Mouse (Mus musculus) layer of hippocampus, adult 2 months (tissue): Measurements from ENCODE around the gene Tcf12. TPM values are rescaled to one million over a fixed set of nuclear protein-coding genes. Genes with fewer than 3 reads are reported as not detected.

Experiments
- DNase-seq, 2 experiments: peaks; one replicate each; pipeline ENCODE4 v3.0.0; 2022; ENCODE audit warnings: low spot score in 2 of 2
- H3K27ac ChIP-seq: fragments of 200-600 bp; 2 replicates; pipeline ENCODE4 v1.8.1; 2022
- H3K4me3 ChIP-seq: fragments of 200-600 bp; 2 replicates; pipeline ENCODE4 v1.8.1; 2022; ENCODE audit warnings: mild to moderate bottlenecking
- CTCF ChIP-seq: fragments of 200-600 bp; conservative IDR thresholded peaks from 2 replicates; pipeline ENCODE4 v1.8.1; 2022; ENCODE audit warnings: antibody characterized with exemption, mild to moderate bottlenecking, moderate library complexity
- total RNA-seq, 2 experiments: library from RNA; stranded (reverse); gene quantifications; 2 replicates each; pipeline ENCODE4 v1.2.3; 2021

Gene Tcf12
- total RNA-seq, 2 experiments from 2014 or later: 51.3 to 62.7 TPM

GRCm38 (mm10) chr9:71831756-71832699 lies 279.6 kb downstream of the Tcf12 start:
- peak; percentile 95 for TF ChIP-seq CTCF
- no peak overlapping the region for H3K27ac ChIP-seq
- no peak overlapping the region for H3K4me3 ChIP-seq
- peak; percentile 16 to 65 for DNase-seq

- H3K27ac ChIP-seq: no peak overlapping the region
- H3K4me3 ChIP-seq: no peak overlapping the region
- DNase-seq: no peak
- no peak for TF ChIP-seq CTCF
Measured at GRCm38 (mm10) chr9:71830994-71831393, 280.7 kb downstream of the Tcf12 start.

- no peak for TF ChIP-seq CTCF
- no peak overlapping the region for H3K4me3 ChIP-seq
- no peak overlapping the region for H3K27ac ChIP-seq
- no peak for DNase-seq
Measured at GRCm38 (mm10) chr9:71830365-71830764, 281.3 kb downstream of the Tcf12 start.

- DNase-seq: no peak
- no peak for TF ChIP-seq CTCF
- Histone ChIP-seq H3K27ac (no peak overlapping the region), H3K4me3 (no peak overlapping the region)
Measured at GRCm38 (mm10) chr9:71829753-71830152, 281.9 kb downstream of the Tcf12 start.

- no peak overlapping the region for H3K27ac ChIP-seq
- TF ChIP-seq CTCF: no peak
- DNase-seq: no peak
- no peak overlapping the region for H3K4me3 ChIP-seq
Measured at GRCm38 (mm10) chr9:71829137-71829536, 282.5 kb downstream of the Tcf12 start.

- TF ChIP-seq CTCF: no peak
- Histone ChIP-seq H3K27ac (no peak overlapping the region), H3K4me3 (no peak overlapping the region)
- DNase-seq: no peak
Measured at GRCm38 (mm10) chr9:71827371-71827770, 284.3 kb downstream of the Tcf12 start.

GRCm38 (mm10) chr9:71826040-71826525 lies 285.6 kb downstream of the Tcf12 start:
- TF ChIP-seq CTCF: no peak
- H3K4me3 ChIP-seq: peak overlapping the region; percentile 36
- peak overlapping the region; percentile 72 for H3K27ac ChIP-seq
- DNase-seq: peak; percentile 40 to 48

GRCm38 (mm10) chr9:71822003-71822402 lies 289.7 kb downstream of the Tcf12 start:
- no peak for TF ChIP-seq CTCF
- H3K4me3 ChIP-seq: no peak overlapping the region
- no peak for DNase-seq
- H3K27ac ChIP-seq: no peak overlapping the region

GRCm38 (mm10) chr9:71818453-71818852 lies 293.2 kb downstream of the Tcf12 start:
- peak in 1 of 2 experiments; percentile 50 for DNase-seq
- no peak for TF ChIP-seq CTCF

GRCm38 (mm10) chr9:71816121-71816520 lies 295.6 kb downstream of the Tcf12 start:
- H3K27ac ChIP-seq: no peak overlapping the region

More at GRCm38 (mm10) chr9:71818453-71818852, 293.2 kb downstream of the Tcf12 start:
- H3K27ac ChIP-seq: peak overlapping the region; percentile 84
- no peak overlapping the region for H3K4me3 ChIP-seq

GRCm38 (mm10) chr9:71813565-71813964 lies 298.1 kb downstream of the Tcf12 start:
- TF ChIP-seq CTCF: no peak
- Histone ChIP-seq H3K4me3 (no peak overlapping the region), H3K27ac (no peak overlapping the region)
- no peak for DNase-seq

More at GRCm38 (mm10) chr9:71816121-71816520, 295.6 kb downstream of the Tcf12 start:
- no peak overlapping the region for H3K4me3 ChIP-seq
- DNase-seq: no peak
- TF ChIP-seq CTCF: no peak

GRCm38 (mm10) chr9:71812914-71813313 lies 298.8 kb downstream of the Tcf12 start:
- no peak for TF ChIP-seq CTCF
- no peak overlapping the region for H3K27ac ChIP-seq
- H3K4me3 ChIP-seq: no peak overlapping the region
- no peak for DNase-seq

- Histone ChIP-seq H3K4me3 (no peak overlapping the region), H3K27ac (no peak overlapping the region)
- peak; percentile 68 for TF ChIP-seq CTCF
- DNase-seq: no peak
Measured at GRCm38 (mm10) chr9:71812402-71812801, 299.3 kb downstream of the Tcf12 start.
